Mouse (Mus musculus) CH12.LX (cell line): Measurements from ENCODE around the gene Mrps35. TPM values are rescaled to one million over a fixed set of nuclear protein-coding genes. Genes with fewer than 3 reads are reported as not detected.
A peak's percentile ranks its signal among the peaks of the same experiment; 100 is the strongest.

Experiments used
- DNase-seq: peaks from one replicate; pipeline ENCODE4 v3.0.0-alpha.2; 2013; ENCODE audit errors: extremely low read depth
- H3K27ac ChIP-seq: 2 replicates; pipeline ENCODE4 v1.5.1; 2012; ENCODE audit warnings: low read depth, mild to moderate bottlenecking, control low read depth, moderate library complexity; ENCODE audit not compliant: insufficient read depth
- H3K27me3 ChIP-seq: replicated peaks from 2 replicates; pipeline ENCODE3; 2012; ENCODE audit warnings: inconsistent platforms
- H3K36me3 ChIP-seq, 2 experiments: replicated peaks in 1 of 2; 2 replicates each; pipeline versions ENCODE3 to v1.6.1; 2012; ENCODE audit warnings: inconsistent platforms in 1 of 2, low read length in 1 of 2, mild to moderate bottlenecking in 1 of 2, mixed read lengths in 1 of 2, moderate library complexity in 1 of 2; ENCODE audit not compliant: control insufficient read depth in 1 of 2, insufficient read depth in 1 of 2
- H3K4me1 ChIP-seq, 2 experiments: 2 replicates each; pipeline ENCODE4 v1.6.1; 2012; ENCODE audit warnings: inconsistent platforms in 1 of 2, moderate library complexity in 1 of 2; ENCODE audit not compliant: insufficient read depth in 2 of 2, control insufficient read depth in 1 of 2
- H3K4me2 ChIP-seq: 2 replicates; pipeline ENCODE4 v1.6.1; 2012; ENCODE audit warnings: low read depth, mild to moderate bottlenecking, control low read depth; ENCODE audit not compliant: poor library complexity, insufficient read depth, severe bottlenecking
- H3K4me3 ChIP-seq, 3 experiments: fragments of 150-350 bp in 1 of 3; sonication (generic) in 1 of 3; replicated peaks in 1 of 3; 2 replicates each; pipeline versions ENCODE3 to v1.5.1; 2011 to 2012; ENCODE audit warnings: low read depth in 2 of 3, low read length in 2 of 3, mild to moderate bottlenecking in 2 of 3, moderate library complexity in 2 of 3, control low read depth in 1 of 3, improper control_type of control experiment in 1 of 3, inconsistent platforms in 1 of 3, mixed read lengths in 1 of 3; ENCODE audit not compliant: poor library complexity in 1 of 3
- H3K79me2 ChIP-seq: replicated peaks from 2 replicates; pipeline ENCODE4 v1.6.1; 2012; ENCODE audit warnings: mild to moderate bottlenecking, moderate library complexity; ENCODE audit not compliant: control insufficient read depth, poor library complexity, insufficient read depth, severe bottlenecking; ENCODE audit errors: extremely low read depth
- H3K9ac ChIP-seq: 2 replicates; pipeline ENCODE4 v1.6.1; 2012; ENCODE audit warnings: low read depth, mild to moderate bottlenecking, control low read depth, moderate library complexity; ENCODE audit not compliant: insufficient read depth
- H3K9me3 ChIP-seq: replicated peaks from 2 replicates; pipeline ENCODE3; 2012; ENCODE audit warnings: low read length, inconsistent platforms, mixed read lengths
- BHLHE40 ChIP-seq: IDR thresholded peaks from 2 replicates; pipeline ENCODE4 v1.6.1; 2011; ENCODE audit warnings: mild to moderate bottlenecking, low read depth, low read length, improper control_type of control experiment
- CHD1 ChIP-seq: IDR thresholded peaks from 2 replicates; pipeline ENCODE4 v1.6.1; 2012; ENCODE audit warnings: low read depth, low read length, improper control_type of control experiment, inconsistent platforms
- CHD2 ChIP-seq: IDR thresholded peaks from 2 replicates; pipeline ENCODE4 v1.6.1; 2011; ENCODE audit warnings: low read length, improper control_type of control experiment
- CTCF ChIP-seq, 2 experiments: IDR thresholded peaks in 1 of 2; conservative IDR thresholded peaks in 1 of 2; 2 replicates each; pipeline ENCODE4 v1.5.1; 2011 to 2012; ENCODE audit warnings: low read depth in 2 of 2, low read length in 2 of 2, improper control_type of control experiment in 1 of 2, inconsistent platforms in 1 of 2, mild to moderate bottlenecking in 1 of 2, moderate library complexity in 1 of 2
- ELF1 ChIP-seq: IDR thresholded peaks from 2 replicates; pipeline ENCODE4 v1.6.1; 2014; ENCODE audit warnings: low read depth, mild to moderate bottlenecking, inconsistent platforms, low read length, improper control_type of control experiment
- EP300 ChIP-seq: IDR thresholded peaks from 2 replicates; pipeline ENCODE4 v1.6.1; 2011; ENCODE audit warnings: low read length, improper control_type of control experiment
- GABPA ChIP-seq: IDR thresholded peaks from 2 replicates; pipeline ENCODE4 v1.6.1; 2012; ENCODE audit warnings: low read depth, low read length, improper control_type of control experiment, inconsistent platforms; ENCODE audit not compliant: insufficient replicate concordance
- HCFC1 ChIP-seq: IDR thresholded peaks from 2 replicates; pipeline ENCODE4 v1.6.1; 2012; ENCODE audit warnings: low read depth, mild to moderate bottlenecking, inconsistent platforms, low read length, improper control_type of control experiment
- IRF4 ChIP-seq: IDR thresholded peaks from 2 replicates; pipeline ENCODE4 v1.6.1; 2014; ENCODE audit warnings: low read depth, mild to moderate bottlenecking, inconsistent platforms, low read length, improper control_type of control experiment
- JUN ChIP-seq: IDR thresholded peaks from 2 replicates; pipeline ENCODE4 v1.6.1; 2011; ENCODE audit warnings: low read depth, mild to moderate bottlenecking, low read length, improper control_type of control experiment, moderate library complexity; ENCODE audit not compliant: insufficient read depth
- JUND ChIP-seq: conservative IDR thresholded peaks from 2 replicates; pipeline ENCODE4 v1.6.1; 2011; ENCODE audit warnings: low read depth, low read length, improper control_type of control experiment
- KAT2A ChIP-seq: IDR thresholded peaks from 2 replicates; pipeline ENCODE4 v1.6.1; 2012; ENCODE audit warnings: low read length, improper control_type of control experiment, inconsistent platforms; ENCODE audit not compliant: insufficient replicate concordance
- MAX ChIP-seq: IDR thresholded peaks from 2 replicates; pipeline ENCODE4 v1.6.1; 2011; ENCODE audit warnings: low read length, improper control_type of control experiment
- MEF2A ChIP-seq: IDR thresholded peaks from 2 replicates; pipeline ENCODE4 v1.6.1; 2014; ENCODE audit warnings: low read depth, mild to moderate bottlenecking, inconsistent platforms, low read length, improper control_type of control experiment, borderline replicate concordance
- MXI1 ChIP-seq: IDR thresholded peaks from 2 replicates; pipeline ENCODE4 v1.6.1; 2011; ENCODE audit warnings: mild to moderate bottlenecking, low read depth, low read length, improper control_type of control experiment
- MYC ChIP-seq: IDR thresholded peaks from 2 replicates; pipeline ENCODE4 v1.6.1; 2011; ENCODE audit warnings: low read depth, mild to moderate bottlenecking, improper control_type of control experiment, low read length
- PAX5 ChIP-seq: IDR thresholded peaks from 2 replicates; pipeline ENCODE4 v1.6.1; 2012; ENCODE audit warnings: low read length, inconsistent platforms, mixed read lengths
- POLR2A ChIP-seq: IDR thresholded peaks from 2 replicates; pipeline ENCODE4 v1.6.1; 2011; ENCODE audit warnings: low read depth, mild to moderate bottlenecking, improper control_type of control experiment, low read length
- POLR2AphosphoS2 ChIP-seq: IDR thresholded peaks from 2 replicates; pipeline ENCODE4 v1.6.1; 2011; ENCODE audit warnings: low read depth, low read length, improper control_type of control experiment
- RCOR1 ChIP-seq: conservative IDR thresholded peaks from 2 replicates; pipeline ENCODE4 v1.6.1; 2012; ENCODE audit warnings: low read depth, mild to moderate bottlenecking, inconsistent platforms, low read length, improper control_type of control experiment
- SIN3A ChIP-seq: IDR thresholded peaks from 2 replicates; pipeline ENCODE4 v1.6.1; 2012; ENCODE audit warnings: low read length, improper control_type of control experiment, inconsistent platforms
- SMC3 ChIP-seq: IDR thresholded peaks from 2 replicates; pipeline ENCODE4 v1.6.1; 2011; ENCODE audit warnings: low read depth, low read length, improper control_type of control experiment
- ZNF384 ChIP-seq: IDR thresholded peaks from 2 replicates; pipeline ENCODE4 v1.6.1; 2012; ENCODE audit warnings: low read depth, low read length, improper control_type of control experiment, inconsistent platforms
- dilution Hi-C: fragments of 300-500 bp; cut with MboI; formaldehyde crosslinking; loops from 2 replicates; pipeline ENCODE4 v1.14.3; 2020; ENCODE audit warnings: low sequenced_read_pairs; ENCODE audit not compliant: extremely low pct_unique_long_range_greater_than_20kb, extremely low pct_ligation_motif_present
- in situ Hi-C: fragments of 300-500 bp; cut with MboI; formaldehyde crosslinking; loops from 3 replicates; pipeline ENCODE4 v1.14.3; 2019; ENCODE audit warnings: low sequenced_read_pairs, low pct_ligation_motif_present, low pct_unique_long_range_greater_than_20kb, mixed read lengths
- polyA plus RNA-seq: library from polyadenylated mRNA; unstranded; fragments of >175 nt; gene quantifications from 2 replicates; pipeline ENCODE4 v1.2.1, GENCODE M21; 2012; ENCODE audit warnings: low read depth; ENCODE audit not compliant: insufficient read length
- total RNA-seq, 2 experiments: library from RNA; depleted of rRNA; stranded (reverse); fragments of 300-350 nt in 1 of 2; fragments of >200 nt in 1 of 2; gene quantifications; 2 replicates each; pipeline ENCODE4 v1.2.3; 2012 to 2014

Gene Mrps35
- total and polyA plus RNA-seq, 3 experiments: 36.6 to 141 (median 84.2) TPM

DNA sequence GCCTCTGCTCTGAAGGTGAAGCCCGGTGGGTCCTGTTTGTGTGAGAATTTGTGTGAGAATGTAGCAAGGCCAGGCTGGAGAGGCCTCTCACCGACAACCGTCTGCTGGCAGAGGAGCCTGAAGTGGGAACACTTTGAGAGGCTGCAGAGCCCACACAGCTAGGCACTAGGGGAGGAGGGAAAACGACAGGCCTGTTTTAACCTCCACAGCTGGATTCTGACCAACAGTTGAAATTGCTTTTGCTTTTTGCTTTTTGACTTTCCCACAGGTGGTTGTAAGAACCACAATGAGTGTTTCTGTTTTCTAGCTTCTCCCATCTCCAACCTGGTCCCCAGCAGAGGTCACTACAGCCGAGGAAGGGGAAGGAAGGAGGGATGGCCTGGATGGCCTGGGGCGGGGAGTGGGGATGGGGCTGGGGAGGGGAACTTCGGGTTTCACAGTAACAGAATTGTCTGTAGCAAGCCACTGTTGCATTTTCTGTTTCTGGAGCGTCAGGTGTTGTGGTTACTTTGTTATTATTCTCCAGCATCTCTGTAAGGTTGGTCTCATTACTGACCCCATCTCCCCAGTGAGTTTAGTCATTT is 54.9 kb downstream of the Mrps35 start (continued):
- no peak for TF ChIP-seq POLR2A
- no peak for TF ChIP-seq MAX

DNA sequence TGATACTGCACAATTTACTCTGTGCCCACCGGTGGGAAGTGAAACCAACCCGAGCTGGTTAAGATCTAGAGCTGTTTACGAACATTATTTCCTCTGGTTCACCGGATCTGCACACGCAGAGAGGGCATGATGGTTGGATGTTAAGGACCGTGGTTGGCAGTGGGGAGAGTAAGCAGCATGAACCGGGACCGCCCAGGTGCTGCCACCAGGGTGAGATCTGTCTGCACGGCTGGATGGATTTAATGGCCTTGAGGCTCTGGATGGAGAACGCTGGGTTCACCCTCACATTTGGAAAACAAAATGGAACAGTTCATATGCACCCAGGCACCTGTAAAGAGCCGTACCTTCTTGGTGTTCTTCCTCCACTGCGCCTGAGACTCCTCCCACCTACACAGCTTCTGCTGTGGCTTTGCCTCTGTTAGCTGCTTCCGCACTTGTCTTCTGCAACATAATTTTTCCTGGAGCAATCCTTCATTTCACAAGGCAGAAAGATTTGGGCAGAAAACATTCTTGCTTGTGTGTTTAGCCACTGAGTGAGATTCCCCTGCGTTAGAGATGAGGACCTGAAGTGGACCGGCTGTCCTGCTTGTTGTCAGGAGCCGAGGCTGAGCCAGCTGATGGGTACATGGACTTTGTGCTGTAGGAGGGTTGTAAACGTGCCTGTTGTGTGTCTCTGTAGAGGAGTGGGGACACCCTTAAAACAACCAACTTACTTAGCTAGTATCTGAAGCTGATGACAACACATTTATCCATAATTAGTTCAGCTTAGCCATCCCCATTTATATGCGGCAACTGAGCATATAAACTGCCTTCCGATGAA is 57.1 kb downstream of the Mrps35 start:
- peak; percentile 58 for DNase-seq
- H3K27me3 ChIP-seq: no peaks in the 10 kb centered on the region
- H3K9me3 ChIP-seq: no peaks in the 10 kb centered on the region
- dilution Hi-C loops (no loop called here), in situ Hi-C loops (loop anchor here (10.0 kb wide), 1 partner anchor 135 kb away; no protein-coding TSS in a partner anchor)
- peak overlapping the region; percentile 47 for H3K27ac ChIP-seq
- H3K4me1 ChIP-seq: peaks cover 14 to 65% of the 10 kb centered on the region in 2 experiments
- 0 out of 2 replicates have a peak overlapping the region, but pooled peaks have one; percentile 0 for H3K9ac ChIP-seq
- peak overlapping the region; percentile 78 for H3K4me2 ChIP-seq
- H3K79me2 ChIP-seq: peaks cover 54% of the 10 kb centered on the region
- H3K4me3 ChIP-seq: peak overlapping the region in 1 of 3 experiments; percentile 2
- H3K36me3 ChIP-seq: peaks cover 49 to 66% of the 10 kb centered on the region in 2 experiments
- TF ChIP-seq ZNF384 (no peak), CTCF (conservative IDR thresholded peaks at IDR 0.05 in 1 of 2, IDR thresholded peaks at IDR 0.05 in 1 of 2; ENCODE audit: low read depth in 2 of 2, low read length in 2 of 2) (no peak), MEF2A (peak; percentile 1; the same call in 1 of the 2 replicates), CHD2 (no peak), ELF1 (no peak), CHD1 (no peak), JUND (no peak), SIN3A (no peak), KAT2A (no peak), BHLHE40 (0 out of 2 replicates have a peak, but pooled peaks have one; percentile 6), SMC3 (no peak), MXI1 (peak; percentile 2; the same call in 1 of the 2 replicates), GABPA (no peak), POLR2AphosphoS2 (no peak), RCOR1 (no peak), POLR2A (no peak), IRF4 (peak; percentile 55), HCFC1 (no peak; the same call in 1 of the 2 replicates), MAX (0 out of 2 replicates have a peak, but pooled peaks have one; percentile 12), EP300 (no peak; the same call in 1 of the 2 replicates), PAX5 (no peak), MYC (no peak), JUN (no peak)
